Mouse (Mus musculus) forebrain, embryonic 10.5 days (tissue): Measurements from ENCODE around the gene Sh3pxd2b. TPM values are rescaled to one million over a fixed set of nuclear protein-coding genes. Genes with fewer than 3 reads are reported as not detected.

Experiments
- DNase-seq: peaks from one replicate; pipeline ENCODE4 v3.0.0-alpha.2; 2017; ENCODE audit warnings: low spot score; ENCODE audit errors: extremely low spot score
- H3K27ac ChIP-seq: fragments of 300-500 bp; sonication (generic); 2 replicates; pipeline ENCODE4 v1.5.1; 2016; ENCODE audit warnings: mild to moderate bottlenecking
- H3K27me3 ChIP-seq: fragments of 300-500 bp; sonication (generic); 2 replicates; pipeline ENCODE4 v1.6.1; 2016; ENCODE audit warnings: mild to moderate bottlenecking; ENCODE audit not compliant: poor library complexity, severe bottlenecking
- H3K36me3 ChIP-seq: fragments of 300-500 bp; sonication (generic); replicated peaks from 2 replicates; pipeline ENCODE4 v1.6.1; 2016; ENCODE audit warnings: mild to moderate bottlenecking, moderate library complexity
- H3K4me1 ChIP-seq: fragments of 300-500 bp; sonication (generic); 2 replicates; pipeline ENCODE4 v1.6.1; 2016
- H3K4me3 ChIP-seq: fragments of 300-500 bp; sonication (generic); 2 replicates; pipeline ENCODE4 v1.5.1; 2016; ENCODE audit warnings: mild to moderate bottlenecking, moderate library complexity
- H3K9me3 ChIP-seq: fragments of 300-500 bp; sonication (generic); 2 replicates; pipeline ENCODE4 v1.6.1; 2016; ENCODE audit warnings: mild to moderate bottlenecking, moderate library complexity
- WGBS: fragments of 180-500 bp; shearing (Covaris S2); methylation state at CpG from one replicate; pipeline ENCODE4 v1.1.7; 2016; 5-methylcytosine and 5-hydroxymethylcytosine counted together
- polyA plus RNA-seq: library from polyadenylated mRNA; unstranded; fragments of >200 nt; fragmentation: Nextera tagmentation; extraction: Ambion mirVana; gene quantifications from 2 replicates; pipeline ENCODE4 v1.2.1, GENCODE M21; 2016

Gene Sh3pxd2b
- polyA plus RNA-seq, 1 experiment from 2014 or later = 23.0 TPM

DNA sequence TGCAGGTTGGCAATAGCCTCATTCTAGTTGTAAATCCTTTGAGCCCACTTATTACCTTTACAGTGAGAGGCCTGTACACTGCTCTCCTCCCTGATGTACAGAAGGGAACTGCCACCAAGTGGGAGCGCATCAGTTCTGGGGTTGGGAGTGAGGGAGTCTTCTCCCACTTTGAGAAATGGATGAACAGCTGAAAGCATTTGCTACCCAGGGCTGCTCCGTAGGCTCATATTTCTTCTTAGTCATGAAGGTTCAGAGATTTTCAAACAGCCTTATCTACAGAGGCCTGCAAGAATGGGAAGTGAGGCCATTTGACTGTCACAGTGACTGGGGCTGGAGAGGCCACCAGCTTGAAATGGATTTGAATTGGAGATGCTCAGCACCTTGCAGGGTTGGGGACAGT is 38.4 kb downstream of the Sh3pxd2b start:
- no peak for DNase-seq
- WGBS = 95% methylated on average over 2 of the region's 2 CpGs
- Histone ChIP-seq H3K9me3 (no peaks in the 10 kb centered on the region), H3K27ac (no peak overlapping the region), H3K4me3 (no peak overlapping the region), H3K36me3 (peaks cover 84% of the 10 kb centered on the region), H3K27me3 (no peaks in the 10 kb centered on the region), H3K4me1 (peaks cover 41% of the 10 kb centered on the region)

DNA sequence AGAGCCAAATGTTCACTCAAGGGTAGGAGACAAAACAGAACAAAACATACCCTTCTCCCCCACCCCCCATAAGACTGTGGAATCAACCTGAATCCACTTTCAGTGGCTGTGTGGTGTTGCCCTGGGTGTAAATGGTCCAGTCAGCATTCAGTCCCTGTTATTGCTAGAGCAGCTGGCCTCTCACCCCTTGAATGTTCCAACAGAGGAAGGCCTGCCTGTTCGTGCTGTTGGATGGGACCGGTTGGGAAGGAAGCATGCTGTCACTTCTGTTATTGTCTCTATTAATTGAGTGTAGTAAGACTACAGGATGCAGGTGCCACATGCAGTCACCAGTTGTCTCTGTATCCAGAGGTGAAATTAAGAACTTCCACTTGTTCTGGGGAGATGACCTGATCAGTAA is 40.4 kb downstream of the Sh3pxd2b start:
- Histone ChIP-seq H3K36me3 (peaks cover 86% of the 10 kb centered on the region), H3K9me3 (no peaks in the 10 kb centered on the region), H3K27me3 (no peaks in the 10 kb centered on the region), H3K4me3 (no peak overlapping the region), H3K27ac (no peak overlapping the region), H3K4me1 (peaks cover 21% of the 10 kb centered on the region)
- no peak for DNase-seq
- WGBS = 95% methylated on average over 2 of the region's 2 CpGs

DNA sequence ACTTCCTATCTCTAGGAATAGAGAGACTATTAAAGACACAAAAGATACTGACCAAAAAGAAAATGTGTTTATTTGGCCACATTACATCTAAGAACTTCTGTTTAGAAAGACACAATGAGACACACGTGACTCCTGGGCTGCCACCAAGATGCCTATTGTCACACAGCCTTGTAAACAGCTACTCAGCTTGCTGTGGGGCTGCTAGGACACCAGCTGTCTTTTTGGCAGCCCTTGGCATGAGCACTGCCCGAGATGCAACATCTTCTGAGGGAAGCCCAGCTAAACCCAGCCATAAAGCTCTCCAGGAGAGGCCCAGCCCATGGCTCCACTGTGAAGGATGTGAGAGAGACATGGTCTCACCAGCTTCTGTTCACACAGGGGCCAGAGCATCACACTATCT is 45.5 kb downstream of the Sh3pxd2b start:
- Histone ChIP-seq H3K27ac (no peak overlapping the region), H3K9me3 (0 out of 2 replicates have a peak, but pooled peaks cover 3% of the 10 kb centered on the region), H3K36me3 (peaks cover 96% of the 10 kb centered on the region), H3K4me3 (no peak overlapping the region), H3K4me1 (0 out of 2 replicates have a peak, but pooled peaks cover 3% of the 10 kb centered on the region), H3K27me3 (no peaks in the 10 kb centered on the region)
- no peak for DNase-seq
- WGBS = 74% methylated on average over 2 of the region's 2 CpGs

DNA sequence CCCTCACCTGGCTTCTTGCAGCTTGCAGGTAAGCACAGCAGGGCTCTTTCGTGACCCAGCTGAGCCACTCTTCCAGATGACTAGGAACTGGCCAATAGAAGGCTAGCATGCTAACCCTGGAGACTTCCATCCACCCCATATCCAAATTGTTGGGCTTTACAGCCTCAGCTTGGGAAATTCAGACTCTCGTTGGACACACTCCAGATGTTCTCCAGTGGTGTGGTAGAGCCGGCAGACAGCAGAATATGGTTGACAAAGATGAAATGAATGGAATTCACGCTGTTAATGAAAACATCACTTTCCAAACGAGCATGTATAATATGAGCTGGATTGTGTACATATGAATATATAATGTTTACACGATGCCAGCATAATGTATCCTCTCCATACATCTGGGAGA is 48.2 kb downstream of the Sh3pxd2b start:
- no peak for DNase-seq
- Histone ChIP-seq H3K27me3 (no peaks in the 10 kb centered on the region), H3K4me3 (no peak overlapping the region), H3K4me1 (no peaks in the 10 kb centered on the region), H3K27ac (no peak overlapping the region), H3K9me3 (0 out of 2 replicates have a peak, but pooled peaks cover 3% of the 10 kb centered on the region), H3K36me3 (peaks cover 90% of the 10 kb centered on the region)
- WGBS = 92% methylated on average over 6 of the region's 6 CpGs

GRCm38 (mm10) chr11:32398446-32398845 is 50.8 kb downstream of the Sh3pxd2b start:
- WGBS = 84% methylated on average over 2 of the region's 2 CpGs
- no peak for DNase-seq

DNA sequence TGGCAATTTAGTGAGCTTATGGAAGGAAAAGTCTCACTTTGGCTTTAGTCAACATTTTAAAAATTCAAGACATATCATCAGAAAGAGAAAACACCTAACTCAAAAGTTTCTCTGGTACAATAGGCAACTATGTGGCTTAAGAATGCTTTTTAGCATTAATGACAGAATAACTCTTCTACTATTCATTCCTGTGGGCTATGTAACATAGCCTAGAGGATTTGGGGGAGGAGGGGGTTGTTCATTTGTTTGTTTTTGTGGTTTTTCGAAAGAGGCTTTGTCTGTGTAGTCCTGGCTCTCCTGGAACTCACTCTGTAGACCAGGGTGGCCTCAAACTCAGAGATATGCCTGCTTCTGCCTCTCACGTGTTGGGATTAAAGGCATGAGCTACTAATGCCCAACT is 51.6 kb downstream of the Sh3pxd2b start:
- no peaks in the 10 kb centered on the region for H3K27me3 ChIP-seq
- H3K4me3 ChIP-seq = no peak overlapping the region
- no peaks in the 10 kb centered on the region for H3K4me1 ChIP-seq
- H3K36me3 ChIP-seq = peaks cover 90% of the 10 kb centered on the region
- WGBS = 78% methylated on average over 2 of the region's 2 CpGs
- no peak overlapping the region for H3K27ac ChIP-seq
- 0 out of 2 replicates have a peak, but pooled peaks cover under 1% of the 10 kb centered on the region for H3K9me3 ChIP-seq
- DNase-seq = no peak

More at GRCm38 (mm10) chr11:32398446-32398845, 50.8 kb downstream of the Sh3pxd2b start:
- H3K36me3 ChIP-seq = peaks cover 90% of the 10 kb centered on the region
- H3K27me3 ChIP-seq = no peaks in the 10 kb centered on the region
- H3K4me1 ChIP-seq = no peaks in the 10 kb centered on the region
- H3K27ac ChIP-seq = no peak overlapping the region
- H3K4me3 ChIP-seq = no peak overlapping the region
- 0 out of 2 replicates have a peak, but pooled peaks cover 3% of the 10 kb centered on the region for H3K9me3 ChIP-seq

- Histone ChIP-seq H3K27ac (no peak overlapping the region), H3K27me3 (no peaks in the 10 kb centered on the region), H3K9me3 (no peaks in the 10 kb centered on the region), H3K4me3 (no peak overlapping the region), H3K36me3 (peaks cover 88% of the 10 kb centered on the region), H3K4me1 (peaks cover 5% of the 10 kb centered on the region)
- WGBS = 86% methylated on average over 7 of the region's 7 CpGs
- DNase-seq = no peak
Observed at GRCm38 (mm10) chr11:32402712-32403111, 55.1 kb downstream of the Sh3pxd2b start.

- Histone ChIP-seq H3K27ac (no peak overlapping the region), H3K36me3 (peaks cover 93% of the 10 kb centered on the region), H3K9me3 (no peaks in the 10 kb centered on the region), H3K4me1 (peaks cover 5% of the 10 kb centered on the region), H3K4me3 (no peak overlapping the region), H3K27me3 (no peaks in the 10 kb centered on the region)
- no peak for DNase-seq
- WGBS = 95% methylated on average over 3 of the region's 3 CpGs
Observed at GRCm38 (mm10) chr11:32404708-32405107, 57.1 kb downstream of the Sh3pxd2b start.

DNA sequence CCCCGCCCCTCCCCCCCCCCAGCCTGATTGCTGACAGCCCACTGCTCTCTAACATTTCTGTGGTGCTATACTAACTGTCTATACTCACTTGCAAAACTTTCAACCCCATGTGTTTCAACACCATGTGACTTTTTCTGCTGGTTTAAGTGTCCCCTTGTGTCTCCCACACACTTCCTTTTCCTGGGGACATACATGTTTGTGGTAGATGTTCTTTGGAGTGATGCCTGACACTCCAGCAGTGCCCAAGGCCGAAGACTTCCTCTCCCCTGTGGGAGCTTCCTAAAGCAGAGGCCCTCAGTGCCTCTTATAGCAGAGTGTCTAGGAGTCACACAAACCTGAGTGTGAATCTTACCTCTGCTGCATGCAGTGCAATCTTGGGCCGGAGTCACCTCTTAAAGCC is 60.2 kb downstream of the Sh3pxd2b start:
- 88% methylated on average over 3 of the region's 3 CpGs for WGBS
- Histone ChIP-seq H3K4me3 (no peak overlapping the region), H3K9me3 (no peaks in the 10 kb centered on the region), H3K27me3 (no peaks in the 10 kb centered on the region), H3K36me3 (peaks cover 94% of the 10 kb centered on the region), H3K27ac (no peak overlapping the region), H3K4me1 (peaks cover 5% of the 10 kb centered on the region)
- DNase-seq = no peak

DNA sequence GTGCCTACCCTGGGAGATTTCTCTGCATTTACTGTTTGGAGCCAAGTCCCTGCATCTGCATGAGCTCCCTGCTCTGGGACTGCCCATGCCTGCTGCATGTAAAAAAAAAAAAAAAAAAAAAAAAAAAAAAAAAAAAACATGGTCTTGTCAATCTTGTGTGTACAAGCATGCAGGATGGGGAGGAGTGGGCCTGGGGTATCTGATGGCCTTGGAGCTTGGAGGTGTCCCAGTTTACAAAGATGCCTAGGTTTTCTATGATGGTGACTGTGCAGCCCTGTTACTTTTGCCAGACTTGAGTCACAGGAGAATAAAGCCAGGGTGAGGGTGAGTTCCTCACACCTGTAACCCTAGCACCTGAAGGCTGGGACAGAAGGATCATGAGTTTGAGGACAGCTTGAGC is 61.4 kb downstream of the Sh3pxd2b start:
- DNase-seq = no peak
- H3K27ac ChIP-seq = no peak overlapping the region
- no peaks in the 10 kb centered on the region for H3K9me3 ChIP-seq
- H3K27me3 ChIP-seq = no peaks in the 10 kb centered on the region
- H3K4me3 ChIP-seq = no peak overlapping the region
- H3K4me1 ChIP-seq = peaks cover 5% of the 10 kb centered on the region
- H3K36me3 ChIP-seq = peaks cover 94% of the 10 kb centered on the region

DNA sequence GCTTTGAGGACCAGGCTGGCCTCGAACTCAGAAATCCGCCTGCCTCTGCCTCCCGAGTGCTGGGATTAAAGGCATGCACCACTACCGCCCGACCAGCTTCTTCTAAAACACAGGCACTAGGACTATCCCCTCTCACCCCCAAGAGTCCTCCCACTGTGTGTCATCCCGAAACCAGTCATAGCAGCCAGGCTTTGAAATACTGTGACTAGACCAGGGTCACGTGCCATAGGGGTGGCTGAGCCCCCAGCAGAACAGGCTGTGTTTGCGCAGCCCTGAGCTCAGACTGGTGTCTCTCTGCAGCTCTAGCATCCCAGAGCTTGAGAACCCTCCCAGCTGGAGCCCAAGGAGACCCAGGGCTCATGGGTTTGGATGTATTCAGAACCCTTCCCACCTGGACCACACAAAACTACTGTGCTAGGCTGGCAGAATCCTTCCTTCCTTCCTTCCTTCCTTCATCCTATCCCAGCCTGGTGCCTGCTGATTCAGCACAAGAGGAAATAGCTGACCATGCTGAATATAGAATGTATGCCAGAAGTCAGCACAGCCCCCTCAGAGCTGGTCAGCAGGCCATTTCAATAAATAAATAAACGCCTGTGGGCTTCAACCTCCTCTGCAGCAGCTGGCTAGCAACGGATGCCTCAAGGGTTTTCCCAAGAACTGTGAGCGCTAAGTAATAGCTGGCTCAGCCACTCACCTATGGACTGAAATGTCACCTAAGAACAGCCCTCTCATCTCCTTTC is 62.4 kb downstream of the Sh3pxd2b start:
- Histone ChIP-seq H3K4me1 (peaks cover 4% of the 10 kb centered on the region), H3K9me3 (no peaks in the 10 kb centered on the region), H3K27ac (no peak overlapping the region), H3K27me3 (no peaks in the 10 kb centered on the region), H3K4me3 (no peak overlapping the region), H3K36me3 (peaks cover 94% of the 10 kb centered on the region)
- WGBS = 93% methylated on average over 11 of the region's 11 CpGs
- DNase-seq = no peak

DNA sequence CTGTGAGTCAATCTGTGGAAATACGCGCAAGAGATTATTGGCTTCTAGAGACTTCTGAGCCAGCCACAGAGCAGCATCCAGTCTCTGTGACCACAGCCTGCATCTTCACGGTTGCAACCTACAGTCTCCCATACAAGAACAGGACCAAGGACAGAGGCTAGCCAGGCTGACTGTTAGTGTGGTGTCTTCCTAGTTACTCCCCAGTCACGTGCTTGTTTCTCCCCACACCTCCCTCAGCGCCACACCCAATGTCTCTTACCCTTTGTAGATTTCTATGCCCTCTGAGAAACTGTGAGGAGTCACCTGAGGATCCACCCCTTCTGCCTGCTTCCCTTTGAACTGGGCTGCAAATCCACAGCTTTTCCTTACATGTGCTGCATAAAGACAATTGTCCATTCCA is 72.4 kb downstream of the Sh3pxd2b start:
- WGBS = 86% methylated on average over 5 of the region's 5 CpGs
- no peak overlapping the region for H3K4me3 ChIP-seq
- no peak for DNase-seq
- H3K27me3 ChIP-seq = no peaks in the 10 kb centered on the region
- H3K4me1 ChIP-seq = no peaks in the 10 kb centered on the region
- no peaks in the 10 kb centered on the region for H3K9me3 ChIP-seq
- H3K27ac ChIP-seq = no peak overlapping the region
- peaks cover 97% of the 10 kb centered on the region for H3K36me3 ChIP-seq

- Histone ChIP-seq H3K27me3 (no peaks in the 10 kb centered on the region), H3K36me3 (peaks cover 77% of the 10 kb centered on the region), H3K4me3 (no peak overlapping the region), H3K9me3 (no peaks in the 10 kb centered on the region), H3K4me1 (no peaks in the 10 kb centered on the region), H3K27ac (no peak overlapping the region)
- WGBS = 96% methylated on average over 12 of the region's 12 CpGs
- DNase-seq = no peak
Observed at GRCm38 (mm10) chr11:32423311-32423710, 75.7 kb downstream of the Sh3pxd2b start.
